Mouse (Mus musculus): ENCODE data around the gene Clpx.

DNA sequence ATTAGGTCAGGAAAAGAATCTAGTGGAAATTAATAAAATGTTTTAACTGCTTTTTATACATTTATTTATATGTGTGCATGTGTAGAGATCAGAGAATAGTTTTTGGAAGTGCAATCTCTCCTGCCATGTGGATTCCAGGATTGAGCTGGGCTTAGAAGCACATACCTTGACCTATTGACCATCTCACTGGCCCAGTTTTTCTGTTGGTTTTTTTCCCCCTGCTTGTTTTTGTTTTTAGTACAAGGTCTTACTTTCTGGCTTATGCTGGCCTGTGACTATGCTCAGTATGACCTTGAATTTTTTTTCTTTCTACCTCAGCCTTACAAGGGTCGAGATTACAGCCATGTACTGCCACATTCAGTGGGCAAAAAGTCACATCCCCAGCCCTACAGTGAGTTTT is 14.0 kb downstream of the Clpx start:
- TF ChIP-seq CTCF (IDR thresholded peaks at IDR 0.05 in 2 of 3, conservative IDR thresholded peaks at IDR 0.05 in 1 of 3; ENCODE audit: control insufficient read depth in 1 of 3, insufficient read depth in 1 of 3, low read depth in 2 of 3, low read length in 3 of 3, poor library complexity in 1 of 3, severe bottlenecking in 1 of 3): no peak
- no peak for TF ChIP-seq RAD21 (IDR thresholded peaks at IDR 0.05; ENCODE audit: low read depth, low read length)
- TF ChIP-seq USF2 (IDR thresholded peaks at IDR 0.05; ENCODE audit: borderline replicate concordance in 1 of 2, insufficient read depth in 1 of 2, low read depth in 1 of 2, low read length in 2 of 2): no peak
- TF ChIP-seq MAFK (IDR thresholded peaks at IDR 0.05; ENCODE audit: borderline replicate concordance, low read depth, low read length): no peak
- no peak for TF ChIP-seq NRF1 (IDR thresholded peaks at IDR 0.05; ENCODE audit: insufficient read depth, low read depth, low read length, poor library complexity, severe bottlenecking)
- TF ChIP-seq EP300 (IDR thresholded peaks at IDR 0.05; ENCODE audit: low read depth in 1 of 2, low read length in 2 of 2): no peak
- TF ChIP-seq ZNF384 (IDR thresholded peaks at IDR 0.05; ENCODE audit: low read depth, low read length): no peak
- TF ChIP-seq TAL1 (IDR thresholded peaks at IDR 0.05; ENCODE audit: low read length): no peak
- TF ChIP-seq MYC (IDR thresholded peaks at IDR 0.05; ENCODE audit: low read depth, low read length): no peak
- TF ChIP-seq POLR2AphosphoS2 (IDR thresholded peaks at IDR 0.05; ENCODE audit: low read length): no peak
- TF ChIP-seq CHD2 (IDR thresholded peaks at IDR 0.05; ENCODE audit: low read length): no peak
- no peak for TF ChIP-seq HCFC1 (IDR thresholded peaks at IDR 0.05; ENCODE audit: low read depth, low read length)
- no peak for TF ChIP-seq ZC3H11A (IDR thresholded peaks at IDR 0.05; ENCODE audit: low read depth, low read length)
